Mouse (Mus musculus) forebrain, embryonic 10.5 days (tissue): ENCODE measurements around the gene Crtap. TPM values are rescaled to one million over a fixed set of nuclear protein-coding genes. Genes with fewer than 3 reads are reported as not detected.
"Not testable (repeated sequence)": the region's sequence is repeated elsewhere in the genome, so short reads cannot be mapped to it uniquely, and the experiment has no call there.

ENCODE experiments used
- DNase-seq: peaks from one replicate; pipeline ENCODE4 v3.0.0-alpha.2; 2017; ENCODE audit warnings: low spot score; ENCODE audit errors: extremely low spot score
- H3K27ac ChIP-seq: fragments of 300-500 bp; sonication (generic); 2 replicates; pipeline ENCODE4 v1.5.1; 2016; ENCODE audit warnings: mild to moderate bottlenecking
- H3K27me3 ChIP-seq: fragments of 300-500 bp; sonication (generic); 2 replicates; pipeline ENCODE4 v1.6.1; 2016; ENCODE audit warnings: mild to moderate bottlenecking; ENCODE audit not compliant: poor library complexity, severe bottlenecking
- H3K36me3 ChIP-seq: fragments of 300-500 bp; sonication (generic); replicated peaks from 2 replicates; pipeline ENCODE4 v1.6.1; 2016; ENCODE audit warnings: mild to moderate bottlenecking, moderate library complexity
- H3K4me1 ChIP-seq: fragments of 300-500 bp; sonication (generic); 2 replicates; pipeline ENCODE4 v1.6.1; 2016
- H3K4me3 ChIP-seq: fragments of 300-500 bp; sonication (generic); 2 replicates; pipeline ENCODE4 v1.5.1; 2016; ENCODE audit warnings: mild to moderate bottlenecking, moderate library complexity
- H3K9me3 ChIP-seq: fragments of 300-500 bp; sonication (generic); 2 replicates; pipeline ENCODE4 v1.6.1; 2016; ENCODE audit warnings: mild to moderate bottlenecking, moderate library complexity
- WGBS: fragments of 180-500 bp; shearing (Covaris S2); methylation state at CpG from one replicate; pipeline ENCODE4 v1.1.7; 2016; 5-methylcytosine and 5-hydroxymethylcytosine counted together
- polyA plus RNA-seq: library from polyadenylated mRNA; unstranded; fragments of >200 nt; fragmentation: Nextera tagmentation; extraction: Ambion mirVana; gene quantifications from 2 replicates; pipeline ENCODE4 v1.2.1, GENCODE M21; 2016

Gene Crtap
- polyA plus RNA-seq, 1 experiment from 2014 or later, result 30.7 TPM

GRCm38 (mm10) chr9:114413866-114414265, 23.4 kb upstream of the Crtap start:
- DNase-seq, result no peak
- Histone ChIP-seq H3K9me3 (peaks cover 16% of the 10 kb centered on the region; the same call in 1 of the 2 replicates), H3K36me3 (peaks cover 41% of the 10 kb centered on the region), H3K27me3 (no peaks in the 10 kb centered on the region), H3K27ac (no peak overlapping the region), H3K4me1 (no peaks in the 10 kb centered on the region), H3K4me3 (no peak overlapping the region)
- 86% methylated on average over 12 of the region's 12 CpGs for WGBS

GRCm38 (mm10) chr9:114412406-114412805, 21.9 kb upstream of the Crtap start:
- 94% methylated on average over 9 of the region's 9 CpGs for WGBS

GRCm38 (mm10) chr9:114411295-114411694, 20.8 kb upstream of the Crtap start:
- DNase-seq, result no peak
- Histone ChIP-seq H3K27me3 (no peaks in the 10 kb centered on the region), H3K4me1 (no peaks in the 10 kb centered on the region), H3K4me3 (no peak overlapping the region), H3K27ac (no peak overlapping the region), H3K9me3 (peaks cover 16% of the 10 kb centered on the region; the same call in 1 of the 2 replicates), H3K36me3 (peaks cover 65% of the 10 kb centered on the region)
- 82% methylated on average over 5 of the region's 5 CpGs for WGBS

More at GRCm38 (mm10) chr9:114412406-114412805, 21.9 kb upstream of the Crtap start:
- Histone ChIP-seq H3K9me3 (peaks cover 16% of the 10 kb centered on the region; the same call in 1 of the 2 replicates), H3K27me3 (no peaks in the 10 kb centered on the region), H3K36me3 (peaks cover 55% of the 10 kb centered on the region), H3K4me3 (no peak overlapping the region), H3K27ac (no peak overlapping the region), H3K4me1 (no peaks in the 10 kb centered on the region)
- no peak for DNase-seq

- Histone ChIP-seq H3K4me1 (no peaks in the 10 kb centered on the region), H3K4me3 (no peak overlapping the region), H3K9me3 (peaks cover 22% of the 10 kb centered on the region), H3K27me3 (no peaks in the 10 kb centered on the region), H3K36me3 (peaks cover 74% of the 10 kb centered on the region), H3K27ac (no peak overlapping the region)
- DNase-seq, result no peak
- WGBS, result 95% methylated on average over 11 of the region's 11 CpGs
Observed at GRCm38 (mm10) chr9:114410313-114410862, 19.9 kb upstream of the Crtap start.

GRCm38 (mm10) chr9:114407676-114408075, 17.2 kb upstream of the Crtap start:
- H3K27ac ChIP-seq, result no peak overlapping the region
- H3K4me1 ChIP-seq, result no peaks in the 10 kb centered on the region
- H3K27me3 ChIP-seq, result no peaks in the 10 kb centered on the region
- 93% methylated on average over 2 of the region's 2 CpGs for WGBS
- H3K9me3 ChIP-seq, result peaks cover 37% of the 10 kb centered on the region
- no peak for DNase-seq
- H3K36me3 ChIP-seq, result peaks cover 90% of the 10 kb centered on the region
- H3K4me3 ChIP-seq, result no peak overlapping the region

GRCm38 (mm10) chr9:114401685-114402080, 11.2 kb upstream of the Crtap start:
- Histone ChIP-seq H3K4me1 (peaks cover 14% of the 10 kb centered on the region), H3K27me3 (no peaks in the 10 kb centered on the region), H3K27ac (peak overlapping the region; percentile 89), H3K9me3 (peaks cover 22% of the 10 kb centered on the region), H3K36me3 (peaks cover 33% of the 10 kb centered on the region), H3K4me3 (peak overlapping the region; percentile 75)
- DNase-seq, result peak; percentile 56
- 4% methylated on average over 16 of the region's 16 CpGs for WGBS

GRCm38 (mm10) chr9:114400949-114401684, 10.6 kb upstream of the Crtap start, which contains the start of the genes Glb1 and Tmppe:
Gene Glb1, plus strand, starts transcription at chr9:114401076.
Gene Tmppe, plus strand, starts transcription at chr9:114401105.
- H3K9me3 ChIP-seq, result peaks cover 22% of the 10 kb centered on the region
- WGBS, result under 1% methylated on average over 73 of the region's 73 CpGs
- H3K4me1 ChIP-seq, result peaks cover 14% of the 10 kb centered on the region
- H3K27ac ChIP-seq, result peak within 1 kb of the TSS; percentile 89
- H3K4me3 ChIP-seq, result peak within 1 kb of the TSS; percentile 75
- peak; percentile 95 for DNase-seq
- H3K36me3 ChIP-seq, result peaks cover 27% of the 10 kb centered on the region
- H3K27me3 ChIP-seq, result no peaks in the 10 kb centered on the region

GRCm38 (mm10) chr9:114400588-114400948, 10.1 kb upstream of the Crtap start:
- no peak for DNase-seq
- WGBS, result 28% methylated on average over 5 of the region's 5 CpGs

GRCm38 (mm10) chr9:114399680-114400079, 9.2 kb upstream of the Crtap start:
- peaks cover 14% of the 10 kb centered on the region for H3K4me1 ChIP-seq
- H3K27me3 ChIP-seq, result no peaks in the 10 kb centered on the region
- peaks cover 13% of the 10 kb centered on the region for H3K36me3 ChIP-seq
- no peak for DNase-seq
- no peak overlapping the region for H3K4me3 ChIP-seq
- peaks cover 9% of the 10 kb centered on the region; the same call in 1 of the 2 replicates for H3K9me3 ChIP-seq
- H3K27ac ChIP-seq, result no peak overlapping the region
- WGBS, result 90% methylated on average over 12 of the region's 12 CpGs

More at GRCm38 (mm10) chr9:114400588-114400948, 10.1 kb upstream of the Crtap start:
- H3K27me3 ChIP-seq, result no peaks in the 10 kb centered on the region
- H3K36me3 ChIP-seq, result peaks cover 22% of the 10 kb centered on the region
- H3K4me3 ChIP-seq, result peak overlapping the region; percentile 75
- H3K27ac ChIP-seq, result peak overlapping the region; percentile 89
- peaks cover 14% of the 10 kb centered on the region for H3K4me1 ChIP-seq
- peaks cover 18% of the 10 kb centered on the region for H3K9me3 ChIP-seq

GRCm38 (mm10) chr9:114395258-114395657, 4.8 kb upstream of the Crtap start:
- H3K27me3 ChIP-seq, result 0 out of 2 replicates have a peak, but pooled peaks cover 8% of the 10 kb centered on the region
- no peak overlapping the region for H3K4me3 ChIP-seq
- H3K36me3 ChIP-seq, result no peaks in the 10 kb centered on the region
- DNase-seq, result no peak
- H3K27ac ChIP-seq, result no peak overlapping the region
- 90% methylated on average over 4 of the region's 4 CpGs for WGBS
- H3K4me1 ChIP-seq, result peaks cover 7% of the 10 kb centered on the region
- H3K9me3 ChIP-seq, result no peaks in the 10 kb centered on the region

GRCm38 (mm10) chr9:114394677-114395076, 4.2 kb upstream of the Crtap start:
- Histone ChIP-seq H3K9me3 (no peaks in the 10 kb centered on the region), H3K27ac (no peak overlapping the region), H3K4me1 (peaks cover 13% of the 10 kb centered on the region), H3K4me3 (no peak overlapping the region), H3K27me3 (0 out of 2 replicates have a peak, but pooled peaks cover 8% of the 10 kb centered on the region), H3K36me3 (no peaks in the 10 kb centered on the region)
- 87% methylated on average over 8 of the region's 8 CpGs for WGBS
- DNase-seq, result no peak

- DNase-seq, H3K27ac ChIP-seq, H3K27me3 ChIP-seq, H3K36me3 ChIP-seq, H3K9me3 ChIP-seq, H3K4me3 ChIP-seq: not testable (repeated sequence)
- peaks cover 14% of the 10 kb centered on the region for H3K4me1 ChIP-seq
- 71% methylated on average over 6 of the region's 6 CpGs for WGBS
Observed at GRCm38 (mm10) chr9:114394136-114394535, 3.7 kb upstream of the Crtap start.

- H3K9me3 ChIP-seq, result no peaks in the 10 kb centered on the region
- 6% methylated on average over 10 of the region's 10 CpGs for WGBS
- H3K27ac ChIP-seq, result peak overlapping the region; percentile 89
Observed at GRCm38 (mm10) chr9:114390749-114391075, 237 bp upstream of the Crtap start.

More at GRCm38 (mm10) chr9:114390749-114391075, 237 bp upstream of the Crtap start:
- Histone ChIP-seq H3K27me3 (0 out of 2 replicates have a peak, but pooled peaks cover 8% of the 10 kb centered on the region), H3K4me1 (peaks cover 14% of the 10 kb centered on the region), H3K4me3 (peak overlapping the region; percentile 65), H3K36me3 (no peaks in the 10 kb centered on the region)
- DNase-seq, result no peak
